Mouse (Mus musculus) forebrain, embryonic 11.5 days (tissue): ENCODE measurements at regions not wholly inside any gene's neighbourhood (a gene's known extent, or its start where the extent isn't known, plus 50 kb on each side); places are given as distances from the start of the nearest gene placed in this dataset.

Experiments used
- ATAC-seq: fragments of 200-750 bp; cut with Nextera tagmentation; replicated peaks from 2 replicates; pipeline ENCODE4 v1.8.0; 2017; ENCODE audit warnings: moderate TSS enrichment; ENCODE audit not compliant: low FRiP score
- DNase-seq: peaks from one replicate; pipeline ENCODE4 v3.0.0-alpha.2; 2017; ENCODE audit warnings: low spot score
- H3K27ac ChIP-seq: fragments of 300-500 bp; sonication (generic); 2 replicates; pipeline ENCODE4 v1.5.1; 2014; ENCODE audit warnings: low read depth, low read length
- H3K27me3 ChIP-seq: fragments of 300-500 bp; sonication (generic); 2 replicates; pipeline ENCODE4 v1.6.1; 2014; ENCODE audit warnings: mild to moderate bottlenecking, low read length, mixed read lengths; ENCODE audit not compliant: control insufficient read depth, insufficient read depth
- H3K36me3 ChIP-seq: fragments of 300-500 bp; sonication (generic); 2 replicates; pipeline ENCODE4 v1.6.1; 2014; ENCODE audit warnings: mild to moderate bottlenecking, low read length, moderate library complexity, mixed read lengths; ENCODE audit not compliant: control insufficient read depth, insufficient read depth
- H3K4me1 ChIP-seq: fragments of 300-500 bp; sonication (generic); replicated peaks from 2 replicates; pipeline ENCODE4 v1.6.1; 2014; ENCODE audit warnings: low read length, mixed read lengths; ENCODE audit not compliant: control insufficient read depth, insufficient read depth
- H3K4me2 ChIP-seq: fragments of 300-500 bp; sonication (generic); 2 replicates; pipeline ENCODE4 v1.6.1; 2014; ENCODE audit warnings: low read depth, mild to moderate bottlenecking, low read length, moderate library complexity, mixed read lengths; ENCODE audit not compliant: severe bottlenecking
- H3K4me3 ChIP-seq: fragments of 300-500 bp; sonication (generic); 2 replicates; pipeline ENCODE4 v1.5.1; 2014; ENCODE audit warnings: low read depth, low read length
- H3K9ac ChIP-seq: fragments of 300-500 bp; sonication (generic); 2 replicates; pipeline ENCODE4 v1.6.1; 2014; ENCODE audit warnings: low read length
- H3K9me3 ChIP-seq: fragments of 300-500 bp; sonication (generic); 2 replicates; pipeline ENCODE4 v1.6.1; 2016; ENCODE audit warnings: low read length, mixed read lengths; ENCODE audit not compliant: control insufficient read depth
- WGBS: fragments of 180-500 bp; shearing (Covaris S2); extraction: QIAGEN DNeasy Blood & Tissue Kit; methylation state at CpG from one replicate; pipeline ENCODE4 v1.1.7; 2014; 5-methylcytosine and 5-hydroxymethylcytosine counted together

DNA sequence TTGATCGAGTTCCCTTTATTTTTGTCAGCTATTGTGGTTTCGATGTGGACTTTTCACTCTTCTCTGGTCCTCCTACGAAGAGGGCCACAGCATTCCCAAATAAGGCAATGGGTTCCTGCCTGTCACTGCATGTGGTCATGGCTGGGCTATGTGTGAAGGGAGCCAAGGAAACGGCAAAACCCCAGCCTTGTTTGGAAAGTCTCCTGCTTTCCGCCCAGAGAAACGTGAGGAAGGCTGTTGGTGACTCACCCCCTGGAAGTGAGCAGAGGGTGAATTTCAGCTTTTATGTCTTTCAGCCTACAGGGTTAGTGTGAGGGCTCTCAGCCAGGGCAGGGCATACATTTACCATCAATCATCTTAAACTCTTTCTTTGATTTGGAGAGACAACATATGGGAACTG lies 76.3 kb upstream of the Egfl6 start:
- DNase-seq (no peak), ATAC-seq (no peak)
- 49% methylated on average over 6 of the region's 6 CpGs for WGBS

GRCm38 (mm10) chrX:166661043-166661718 lies 75.7 kb upstream of the Egfl6 start:
- Histone ChIP-seq H3K36me3 (no peaks in the 10 kb centered on the region), H3K27ac (peak overlapping the region; percentile 59), H3K9me3 (no peaks in the 10 kb centered on the region), H3K4me2 (peak overlapping the region; percentile 32; the same call in 1 of the 2 replicates), H3K27me3 (peaks cover 8% of the 10 kb centered on the region), H3K4me3 (no peak overlapping the region), H3K4me1 (0 out of 2 replicates have a peak, but pooled peaks cover 3% of the 10 kb centered on the region), H3K9ac (no peak overlapping the region)
- WGBS, result 20% methylated on average over 16 of the region's 16 CpGs
- ATAC-seq (peak; percentile 88), DNase-seq (peak; percentile 54)

More for the DNA sequence above, 76.3 kb upstream of the Egfl6 start:
- no peak overlapping the region for H3K4me2 ChIP-seq
- H3K27ac ChIP-seq, result peak overlapping the region; percentile 59; the same call in 1 of the 2 replicates
- 0 out of 2 replicates have a peak, but pooled peaks cover 3% of the 10 kb centered on the region for H3K4me1 ChIP-seq
- H3K9ac ChIP-seq, result no peak overlapping the region
- H3K4me3 ChIP-seq, result no peak overlapping the region
- H3K9me3 ChIP-seq, result no peaks in the 10 kb centered on the region
- no peaks in the 10 kb centered on the region for H3K36me3 ChIP-seq
- H3K27me3 ChIP-seq, result peaks cover 10% of the 10 kb centered on the region

DNA sequence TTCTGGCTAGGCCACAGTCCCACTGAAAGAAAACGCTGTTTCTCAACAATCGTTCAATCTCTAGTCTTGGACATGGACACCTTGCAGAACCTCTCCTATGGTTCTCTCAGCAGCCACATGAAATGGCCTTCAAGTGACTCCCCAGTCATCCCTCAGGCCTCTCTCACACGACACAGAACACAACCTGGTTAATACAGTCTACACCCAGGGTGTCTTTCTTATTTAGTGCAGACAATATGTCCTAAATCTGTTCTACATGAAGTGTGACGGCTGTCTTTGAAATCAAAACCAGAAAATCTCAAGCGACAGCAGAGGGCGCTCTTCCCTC lies 75.2 kb upstream of the Egfl6 start:
- peak; percentile 32; the same call in 1 of the 2 replicates for ATAC-seq
- Histone ChIP-seq H3K4me3 (no peak overlapping the region), H3K27me3 (peaks cover 6% of the 10 kb centered on the region), H3K36me3 (no peaks in the 10 kb centered on the region), H3K4me1 (0 out of 2 replicates have a peak, but pooled peaks cover 3% of the 10 kb centered on the region), H3K4me2 (no peak overlapping the region), H3K9ac (no peak overlapping the region), H3K27ac (no peak overlapping the region), H3K9me3 (no peaks in the 10 kb centered on the region)
- peak; percentile 82 for DNase-seq
- 26% methylated on average over 6 of the region's 6 CpGs for WGBS

GRCm38 (mm10) chrX:166652400-166652799 lies 66.9 kb upstream of the Egfl6 start:
- no peak for ATAC-seq
- H3K27ac ChIP-seq, result no peak overlapping the region
- H3K9me3 ChIP-seq, result no peaks in the 10 kb centered on the region
- 64% methylated on average over 3 of the region's 3 CpGs for WGBS
- H3K4me2 ChIP-seq, result no peak overlapping the region
- no peak overlapping the region for H3K4me3 ChIP-seq
- no peaks in the 10 kb centered on the region for H3K36me3 ChIP-seq
- H3K4me1 ChIP-seq, result no peaks in the 10 kb centered on the region
- H3K27me3 ChIP-seq, result peaks cover 2% of the 10 kb centered on the region; the same call in 1 of the 2 replicates
- H3K9ac ChIP-seq, result no peak overlapping the region
- DNase-seq, result no peak

- H3K4me3 ChIP-seq, result no peak overlapping the region
- 66% methylated on average over 7 of the region's 7 CpGs for WGBS
- no peak overlapping the region for H3K9ac ChIP-seq
- no peaks in the 10 kb centered on the region for H3K9me3 ChIP-seq
- ATAC-seq (no peak), DNase-seq (no peak)
- no peaks in the 10 kb centered on the region for H3K36me3 ChIP-seq
- H3K4me1 ChIP-seq, result no peaks in the 10 kb centered on the region
- no peaks in the 10 kb centered on the region for H3K27me3 ChIP-seq
- H3K27ac ChIP-seq, result no peak overlapping the region
- H3K4me2 ChIP-seq, result no peak overlapping the region
Observed at GRCm38 (mm10) chrX:166645713-166646112, 60.2 kb upstream of the Egfl6 start.

- Histone ChIP-seq H3K27ac (no peak overlapping the region), H3K4me3 (no peak overlapping the region), H3K4me2 (no peak overlapping the region), H3K36me3 (no peaks in the 10 kb centered on the region), H3K27me3 (no peaks in the 10 kb centered on the region), H3K9ac (no peak overlapping the region), H3K9me3 (no peaks in the 10 kb centered on the region), H3K4me1 (no peaks in the 10 kb centered on the region)
- WGBS, result 43% methylated on average over 3 of the region's 3 CpGs
- no peak for ATAC-seq
- DNase-seq, result no peak
Observed at GRCm38 (mm10) chrX:166641256-166641655, 55.7 kb upstream of the Egfl6 start.

DNA sequence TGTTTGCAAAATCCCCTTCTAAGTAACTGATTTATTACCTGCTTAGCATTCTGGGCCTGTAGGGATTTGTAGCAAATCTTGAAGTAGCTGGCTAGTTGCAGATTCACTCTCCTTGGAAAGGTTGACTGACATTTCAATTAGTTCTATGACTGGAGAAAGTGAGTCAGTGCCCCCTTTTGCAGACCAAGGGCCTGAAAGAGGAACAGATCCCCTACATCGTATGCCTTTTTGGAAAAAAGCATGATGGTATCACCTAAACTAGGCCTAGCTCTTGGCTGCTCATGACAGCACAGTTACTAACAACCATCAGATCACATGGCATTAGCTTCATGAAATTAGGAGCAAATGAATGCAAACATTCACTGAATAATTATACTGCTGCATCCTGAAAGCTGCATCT lies 54.7 kb upstream of the Egfl6 start:
- no peak overlapping the region for H3K9ac ChIP-seq
- H3K4me1 ChIP-seq, result no peaks in the 10 kb centered on the region
- no peak overlapping the region for H3K4me2 ChIP-seq
- H3K27ac ChIP-seq, result no peak overlapping the region
- ATAC-seq, result no peak
- H3K36me3 ChIP-seq, result no peaks in the 10 kb centered on the region
- H3K9me3 ChIP-seq, result no peaks in the 10 kb centered on the region
- DNase-seq, result no peak
- no peak overlapping the region for H3K4me3 ChIP-seq
- no peaks in the 10 kb centered on the region for H3K27me3 ChIP-seq
- 100% methylated on average over 1 of the region's 1 CpGs for WGBS
